Mouse (Mus musculus): ENCODE measurements around the gene Btbd10. TPM values are rescaled to one million over a fixed set of nuclear protein-coding genes. Genes with fewer than 3 reads are reported as not detected.

Gene Btbd10
- polyA plus RNA-seq, 1 experiment from 2014 or later: 19.4 TPM

GRCm38 (mm10) chr7:113294598-113294997 lies 74.6 kb downstream of the Btbd10 start:
- H3K9ac ChIP-seq: no peak overlapping the region
- peaks cover 6% of the 10 kb centered on the region; the same call in 1 of the 2 replicates for H3K4me1 ChIP-seq (replicated peaks)
- H3K27ac ChIP-seq: no peak overlapping the region
- ATAC-seq (replicated peaks; ENCODE audit: insufficient number of reproducible peaks, insufficient read depth, low FRiP score, low read depth): no peak
- H3K4me3 ChIP-seq: no peak overlapping the region
- no peaks in the 10 kb centered on the region for H3K9me3 ChIP-seq (replicated peaks)
- peaks cover 6% of the 10 kb centered on the region; the same call in 1 of the 2 replicates for H3K36me3 ChIP-seq
- WGBS: 80% methylated on average over 6 of the region's 6 CpGs
- H3K27me3 ChIP-seq: no peaks in the 10 kb centered on the region
- H3K4me2 ChIP-seq: 0 out of 2 replicates have a peak overlapping the region, but pooled peaks have one; percentile 26

- Histone ChIP-seq H3K9ac (no peak overlapping the region), H3K36me3 (no peaks in the 10 kb centered on the region), H3K27me3 (no peaks in the 10 kb centered on the region), H3K4me3 (no peak overlapping the region), H3K4me1 (replicated peaks) (peaks cover 6% of the 10 kb centered on the region; the same call in 1 of the 2 replicates), H3K4me2 (no peak overlapping the region), H3K9me3 (replicated peaks) (no peaks in the 10 kb centered on the region), H3K27ac (no peak overlapping the region)
- WGBS: 67% methylated on average over 4 of the region's 4 CpGs
- ATAC-seq (replicated peaks; ENCODE audit: insufficient number of reproducible peaks, insufficient read depth, low FRiP score, low read depth): no peak
These were observed 77.0 kb downstream of the Btbd10 start for GRCm38 (mm10) chr7:113292193-113292592.

DNA sequence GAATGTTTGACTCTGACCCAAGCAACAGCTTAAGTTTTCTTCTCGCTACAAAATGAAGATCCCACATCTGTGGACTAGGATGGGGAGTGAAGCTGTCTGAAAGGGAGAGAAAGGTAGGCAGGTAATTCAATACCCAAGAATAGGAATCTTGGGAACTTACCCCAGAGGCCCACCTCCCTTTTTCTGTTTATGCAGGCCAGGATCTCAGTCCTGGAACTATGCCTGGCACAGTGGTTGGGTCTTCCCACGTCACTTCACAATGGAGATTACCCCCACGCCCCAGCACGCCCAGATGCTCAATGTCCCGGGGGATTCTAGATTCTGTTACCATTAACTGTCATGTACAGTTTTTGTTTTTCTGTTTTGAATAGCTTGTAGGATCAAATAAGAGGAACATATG lies 77.5 kb downstream of the Btbd10 start:
- Histone ChIP-seq H3K9ac (no peak overlapping the region), H3K36me3 (no peaks in the 10 kb centered on the region), H3K4me3 (no peak overlapping the region), H3K4me2 (no peak overlapping the region), H3K27ac (no peak overlapping the region), H3K27me3 (no peaks in the 10 kb centered on the region), H3K9me3 (replicated peaks) (no peaks in the 10 kb centered on the region), H3K4me1 (replicated peaks) (peaks cover 6% of the 10 kb centered on the region; the same call in 1 of the 2 replicates)
- 79% methylated on average over 5 of the region's 5 CpGs for WGBS
- ATAC-seq (replicated peaks; ENCODE audit: insufficient number of reproducible peaks, insufficient read depth, low FRiP score, low read depth): no peak

DNA sequence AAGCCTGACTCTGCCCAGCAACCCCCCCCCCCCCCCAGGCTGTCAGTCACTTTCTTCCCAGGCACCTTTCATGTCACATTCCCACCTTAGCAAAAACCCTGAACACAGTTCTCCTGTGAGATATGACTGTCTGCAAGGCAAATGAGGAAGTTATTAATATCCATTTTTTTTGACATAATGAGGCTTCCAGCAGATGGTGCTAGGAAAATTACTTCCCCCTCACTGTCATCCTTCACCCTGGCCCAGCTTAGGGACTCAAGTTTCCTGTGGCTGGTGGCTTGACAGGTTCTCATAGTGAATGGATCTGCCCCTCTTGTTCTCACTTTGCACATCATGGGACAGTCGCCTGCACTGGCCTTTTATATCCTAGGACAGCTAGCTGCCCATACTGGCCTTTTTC lies 80.0 kb downstream of the Btbd10 start:
- Histone ChIP-seq H3K4me1 (replicated peaks) (no peaks in the 10 kb centered on the region), H3K27ac (no peak overlapping the region), H3K9ac (no peak overlapping the region), H3K4me3 (no peak overlapping the region), H3K4me2 (no peak overlapping the region), H3K9me3 (replicated peaks) (no peaks in the 10 kb centered on the region), H3K27me3 (no peaks in the 10 kb centered on the region), H3K36me3 (no peaks in the 10 kb centered on the region)
- WGBS: 78% methylated on average over 1 of the region's 1 CpGs
- no peak for ATAC-seq (replicated peaks; ENCODE audit: insufficient number of reproducible peaks, insufficient read depth, low FRiP score, low read depth)

GRCm38 (mm10) chr7:113285405-113285804 lies 83.8 kb downstream of the Btbd10 start:
- H3K27me3 ChIP-seq: no peaks in the 10 kb centered on the region
- H3K9ac ChIP-seq: no peak overlapping the region
- H3K27ac ChIP-seq: no peak overlapping the region
- H3K9me3 ChIP-seq (replicated peaks): no peaks in the 10 kb centered on the region
- H3K36me3 ChIP-seq: peaks cover 8% of the 10 kb centered on the region; the same call in 1 of the 2 replicates
- no peak overlapping the region for H3K4me2 ChIP-seq
- H3K4me1 ChIP-seq (replicated peaks): no peaks in the 10 kb centered on the region
- no peak overlapping the region for H3K4me3 ChIP-seq
- WGBS: 71% methylated on average over 2 of the region's 2 CpGs
- no peak for ATAC-seq (replicated peaks; ENCODE audit: insufficient number of reproducible peaks, insufficient read depth, low FRiP score, low read depth)

DNA sequence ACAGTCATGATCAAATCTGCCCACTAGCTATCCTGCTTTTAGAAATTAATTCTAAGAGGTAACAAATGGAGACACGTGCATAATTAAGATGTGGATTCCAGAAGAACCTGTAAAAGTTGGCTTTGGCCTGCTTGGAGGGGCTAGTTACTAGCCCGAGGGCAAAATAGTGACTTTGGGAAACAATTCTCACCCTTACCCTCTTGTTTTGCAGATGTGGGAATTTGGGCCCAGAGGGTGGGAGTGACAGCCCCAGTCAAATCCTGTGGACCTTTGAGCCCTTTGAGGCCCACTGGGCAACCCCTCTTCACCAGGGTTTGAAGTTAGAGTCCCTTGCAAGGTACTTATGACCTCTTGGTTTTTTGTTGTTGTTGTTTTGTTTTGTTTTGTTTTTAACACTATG lies 89.9 kb downstream of the Btbd10 start:
- Histone ChIP-seq H3K4me2 (no peak overlapping the region), H3K27ac (no peak overlapping the region), H3K4me3 (no peak overlapping the region), H3K4me1 (replicated peaks) (peaks cover 6% of the 10 kb centered on the region), H3K9ac (no peak overlapping the region), H3K36me3 (peaks cover 8% of the 10 kb centered on the region; the same call in 1 of the 2 replicates), H3K9me3 (replicated peaks) (no peaks in the 10 kb centered on the region), H3K27me3 (no peaks in the 10 kb centered on the region)
- WGBS: 79% methylated on average over 2 of the region's 2 CpGs
- ATAC-seq (replicated peaks; ENCODE audit: insufficient number of reproducible peaks, insufficient read depth, low FRiP score, low read depth): no peak

DNA sequence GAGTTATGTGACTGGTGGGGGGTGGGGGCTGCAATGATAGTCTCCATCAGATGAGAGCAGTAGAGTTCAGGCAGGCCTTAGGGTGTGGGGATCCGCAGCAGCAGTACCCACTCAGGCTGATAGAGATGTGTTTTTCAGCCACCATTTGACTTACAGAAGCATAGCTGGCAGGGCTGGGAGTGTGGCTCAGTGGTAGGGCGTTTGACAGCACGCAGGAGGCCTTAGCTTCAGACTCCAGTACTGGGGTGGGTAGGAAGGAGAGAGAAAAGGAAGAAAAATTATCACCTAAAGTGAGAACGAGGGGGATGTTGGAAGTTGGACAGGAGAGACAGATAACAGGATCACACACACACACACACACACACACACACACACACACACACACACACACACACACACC lies 90.7 kb downstream of the Btbd10 start:
- Histone ChIP-seq H3K27me3 (no peaks in the 10 kb centered on the region), H3K9ac (no peak overlapping the region), H3K36me3 (peaks cover 5% of the 10 kb centered on the region; the same call in 1 of the 2 replicates), H3K4me2 (no peak overlapping the region), H3K4me1 (replicated peaks) (peaks cover 9% of the 10 kb centered on the region), H3K27ac (no peak overlapping the region), H3K9me3 (replicated peaks) (no peaks in the 10 kb centered on the region), H3K4me3 (no peak overlapping the region)
- no peak for ATAC-seq (replicated peaks; ENCODE audit: insufficient number of reproducible peaks, insufficient read depth, low FRiP score, low read depth)
- WGBS: 71% methylated on average over 4 of the region's 4 CpGs

- Histone ChIP-seq H3K27me3 (no peaks in the 10 kb centered on the region), H3K4me1 (replicated peaks) (peaks cover 11% of the 10 kb centered on the region), H3K4me2 (no peak overlapping the region), H3K36me3 (no peaks in the 10 kb centered on the region), H3K4me3 (no peak overlapping the region), H3K9ac (no peak overlapping the region), H3K9me3 (replicated peaks) (no peaks in the 10 kb centered on the region), H3K27ac (no peak overlapping the region)
- 27% methylated on average over 2 of the region's 2 CpGs for WGBS
- no peak for ATAC-seq (replicated peaks; ENCODE audit: insufficient number of reproducible peaks, insufficient read depth, low FRiP score, low read depth)
These were observed 91.9 kb downstream of the Btbd10 start for GRCm38 (mm10) chr7:113277245-113277644.

GRCm38 (mm10) chr7:113272338-113272997 lies 96.7 kb downstream of the Btbd10 start:
- no peaks in the 10 kb centered on the region for H3K36me3 ChIP-seq
- no peak overlapping the region for H3K4me3 ChIP-seq
- H3K4me2 ChIP-seq: no peak overlapping the region
- H3K9ac ChIP-seq: no peak overlapping the region
- ATAC-seq (replicated peaks; ENCODE audit: insufficient number of reproducible peaks, insufficient read depth, low FRiP score, low read depth): no peak
- no peaks in the 10 kb centered on the region for H3K27me3 ChIP-seq
- H3K4me1 ChIP-seq (replicated peaks): peaks cover 22% of the 10 kb centered on the region
- WGBS: 71% methylated on average over 5 of the region's 6 CpGs
- H3K27ac ChIP-seq: no peak overlapping the region
- H3K9me3 ChIP-seq (replicated peaks): no peaks in the 10 kb centered on the region

DNA sequence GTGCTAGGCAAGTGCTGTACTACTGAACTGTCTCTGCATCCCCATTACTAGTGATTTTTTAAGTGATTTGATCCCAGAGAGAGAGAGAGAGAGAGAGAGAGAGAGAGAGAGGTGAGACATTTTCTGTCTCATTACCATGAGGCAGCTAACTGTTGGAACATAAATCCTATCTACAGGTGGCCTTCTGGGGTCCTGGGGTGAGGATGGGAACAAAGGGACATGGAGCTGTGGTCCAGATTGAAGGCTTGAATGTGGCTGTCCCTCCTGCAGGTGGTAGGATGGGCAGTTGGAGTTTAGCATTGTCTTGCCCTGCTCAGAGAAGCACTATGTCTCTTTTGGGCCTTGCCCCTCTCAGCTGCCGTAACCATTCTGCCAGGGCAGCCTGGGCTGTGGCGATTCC lies 98.2 kb downstream of the Btbd10 start:
- no peak overlapping the region for H3K9ac ChIP-seq
- H3K4me3 ChIP-seq: no peak overlapping the region
- peaks cover 18% of the 10 kb centered on the region for H3K4me1 ChIP-seq (replicated peaks)
- 83% methylated on average over 2 of the region's 2 CpGs for WGBS
- H3K9me3 ChIP-seq (replicated peaks): no peaks in the 10 kb centered on the region
- H3K4me2 ChIP-seq: no peak overlapping the region
- H3K27me3 ChIP-seq: no peaks in the 10 kb centered on the region
- no peak overlapping the region for H3K27ac ChIP-seq
- H3K36me3 ChIP-seq: no peaks in the 10 kb centered on the region
- no peak for ATAC-seq (replicated peaks; ENCODE audit: insufficient number of reproducible peaks, insufficient read depth, low FRiP score, low read depth)

DNA sequence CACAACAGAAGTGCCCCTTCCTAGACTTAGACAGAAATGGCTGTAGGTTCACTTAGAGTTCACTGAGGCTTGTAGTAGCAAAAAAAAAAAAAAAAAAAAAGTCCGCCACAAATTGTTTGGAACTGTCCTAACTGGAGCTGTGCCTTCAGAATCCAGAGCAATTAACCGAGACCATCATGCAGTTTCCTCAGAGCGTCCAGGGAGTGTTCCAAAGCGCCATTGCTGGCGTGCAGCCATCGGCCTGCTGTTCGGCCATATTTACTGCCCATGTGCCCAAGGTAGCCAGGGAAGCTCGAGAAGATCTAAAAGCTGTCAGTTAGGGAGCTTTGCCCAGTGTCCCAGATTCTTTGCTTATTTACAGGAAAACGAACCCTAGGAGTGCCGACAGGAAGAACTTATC lies 98.6 kb downstream of the Btbd10 start:
- no peak overlapping the region for H3K4me2 ChIP-seq
- peaks cover 18% of the 10 kb centered on the region for H3K4me1 ChIP-seq (replicated peaks)
- H3K27me3 ChIP-seq: no peaks in the 10 kb centered on the region
- H3K36me3 ChIP-seq: no peaks in the 10 kb centered on the region
- ATAC-seq (replicated peaks; ENCODE audit: insufficient number of reproducible peaks, insufficient read depth, low FRiP score, low read depth): no peak
- 60% methylated on average over 10 of the region's 10 CpGs for WGBS
- H3K9me3 ChIP-seq (replicated peaks): no peaks in the 10 kb centered on the region
- H3K27ac ChIP-seq: no peak overlapping the region
- no peak overlapping the region for H3K4me3 ChIP-seq
- no peak overlapping the region for H3K9ac ChIP-seq

- Histone ChIP-seq H3K27ac (no peak overlapping the region), H3K4me3 (no peak overlapping the region)
- WGBS: 61% methylated on average over 3 of the region's 3 CpGs
These were observed 99.3 kb downstream of the Btbd10 start for GRCm38 (mm10) chr7:113269921-113270320.

More at GRCm38 (mm10) chr7:113269921-113270320, 99.3 kb downstream of the Btbd10 start:
- ATAC-seq (replicated peaks; ENCODE audit: insufficient number of reproducible peaks, insufficient read depth, low FRiP score, low read depth): no peak
- Histone ChIP-seq H3K4me2 (no peak overlapping the region), H3K27me3 (no peaks in the 10 kb centered on the region), H3K9ac (no peak overlapping the region), H3K9me3 (replicated peaks) (no peaks in the 10 kb centered on the region), H3K4me1 (replicated peaks) (peaks cover 18% of the 10 kb centered on the region), H3K36me3 (no peaks in the 10 kb centered on the region)

All from heart, embryonic 15.5 days (tissue).